In genomic region chr19:22222520-22222919, GRCm38 (mm10) we compare ENCODE assay signal across 26 mouse cellular contexts.
DNase-seq lines count a peak whose midpoint lies in the region; ATAC-seq and TF ChIP-seq lines count a peak whose summit lies in the region.
"Had no signal": no experiment of that assay in that cellular context is flagged by ENCODE, and none has a peak within 500 bp of the region (broad histone marks: within the 10 kb centered on the region; RNA-seq: fewer than 3 reads in every experiment).

No protein-coding gene starts in this region.

- no peaks in the 10 kb centered on the region for H3K27me3 ChIP-seq in forebrain, postnatal 0 days (ENCODE audit: insufficient read depth, low read length)
- no peaks in the 10 kb centered on the region for H3K27me3 ChIP-seq in forebrain, embryonic 15.5 days
- H3K27me3 ChIP-seq in hindbrain, embryonic 12.5 days: no peaks in the 10 kb centered on the region
- H3K27me3 ChIP-seq in midbrain, embryonic 13.5 days: no peaks in the 10 kb centered on the region
- H3K27me3 ChIP-seq: heart, embryonic 13.5 days; limb, embryonic 13.5 days; liver, embryonic 12.5 days; neural tube, embryonic 13.5 days had no signal

- peak; percentile 70 for ATAC-seq in forebrain, postnatal 0 days
- ATAC-seq in forebrain, embryonic 15.5 days (replicated peaks): no peak
- ATAC-seq in hindbrain, embryonic 12.5 days (ENCODE audit: low FRiP score): peak; percentile 83
- ATAC-seq in midbrain, embryonic 13.5 days: peak; percentile 58; the same call in 1 of the 2 replicates
- ATAC-seq: inflammation-experienced regulatory T-cells, adult 6 months; liver, embryonic 12.5 days had no signal

- peak; percentile 2 for DNase-seq in forebrain, postnatal 0 days
- peak; percentile 16 for DNase-seq in brain, adult 2 months (ENCODE audit: low read depth, low spot score)
- DNase-seq in lung, postnatal 25 days (ENCODE audit: low spot score): no peak
- DNase-seq in right cerebral cortex, postnatal 14 days: no peak
- no peak for DNase-seq in thymus, postnatal 4 days
- DNase-seq: adrenal gland, postnatal 25 days; cerebellum, adult 11-12 months; cerebellum, postnatal 10 days; gastrocnemius, postnatal 36 days; heart, adult 2 months; kidney, adult 18-20 months; kidney, postnatal 14 days; layer of hippocampus, postnatal 36 days; lung, adult 2 months; lung, postnatal 14 days; thymus, adult 2 months had no signal

- no peak for TF ChIP-seq CTCF in forebrain, postnatal 0 days (IDR thresholded peaks at IDR 0.05; ENCODE audit: low read depth)

- no peak overlapping the region for H3K4me3 ChIP-seq in forebrain, postnatal 0 days (ENCODE audit: low read depth, low read length)
- no peak overlapping the region for H3K4me3 ChIP-seq in forebrain, embryonic 15.5 days
- no peak overlapping the region for H3K4me3 ChIP-seq in hindbrain, embryonic 12.5 days
- H3K4me3 ChIP-seq in midbrain, embryonic 13.5 days (replicated peaks): no peak overlapping the region
- H3K4me3 ChIP-seq: embryonic facial prominence, embryonic 10.5 days; heart, adult 2 months; heart, embryonic 13.5 days; limb, embryonic 13.5 days; liver, embryonic 12.5 days; neural tube, embryonic 13.5 days had no signal

- no peaks in the 10 kb centered on the region for H3K4me1 ChIP-seq in forebrain, postnatal 0 days (ENCODE audit: insufficient read depth)
- no peaks in the 10 kb centered on the region for H3K4me1 ChIP-seq in forebrain, embryonic 15.5 days
- no peaks in the 10 kb centered on the region for H3K4me1 ChIP-seq in hindbrain, embryonic 12.5 days
- H3K4me1 ChIP-seq in midbrain, embryonic 13.5 days (replicated peaks): no peaks in the 10 kb centered on the region; the same call in 1 of the 2 replicates
- H3K4me1 ChIP-seq: embryonic facial prominence, embryonic 10.5 days; heart, embryonic 13.5 days; limb, embryonic 13.5 days; liver, embryonic 12.5 days; neural tube, embryonic 13.5 days had no signal

- H3K27ac ChIP-seq in forebrain, postnatal 0 days (ENCODE audit: low read depth, low read length): no peak overlapping the region
- no peak overlapping the region for H3K27ac ChIP-seq in forebrain, embryonic 15.5 days (replicated peaks)
- no peak overlapping the region for H3K27ac ChIP-seq in hindbrain, embryonic 12.5 days
- no peak overlapping the region for H3K27ac ChIP-seq in midbrain, embryonic 13.5 days
- H3K27ac ChIP-seq: embryonic facial prominence, embryonic 10.5 days; heart, adult 2 months; heart, embryonic 13.5 days; limb, embryonic 13.5 days; liver, embryonic 12.5 days; neural tube, embryonic 13.5 days; stomach, postnatal 0 days had no signal

- H3K9me3 ChIP-seq in forebrain, postnatal 0 days (ENCODE audit: low read length): no peaks in the 10 kb centered on the region
- no peaks in the 10 kb centered on the region for H3K9me3 ChIP-seq in forebrain, embryonic 15.5 days
- H3K9me3 ChIP-seq in hindbrain, embryonic 12.5 days (replicated peaks): no peaks in the 10 kb centered on the region
- no peaks in the 10 kb centered on the region for H3K9me3 ChIP-seq in midbrain, embryonic 13.5 days
- H3K9me3 ChIP-seq: embryonic facial prominence, embryonic 10.5 days; heart, embryonic 13.5 days; limb, embryonic 13.5 days; liver, embryonic 12.5 days; neural tube, embryonic 13.5 days had no signal

- no peak overlapping the region for H3K4me2 ChIP-seq in forebrain, postnatal 0 days (ENCODE audit: low read depth)
- no peak overlapping the region for H3K4me2 ChIP-seq in forebrain, embryonic 15.5 days (replicated peaks)
- H3K4me2 ChIP-seq in hindbrain, embryonic 12.5 days (replicated peaks): no peak overlapping the region
- no peak overlapping the region for H3K4me2 ChIP-seq in midbrain, embryonic 13.5 days (replicated peaks)
- H3K4me2 ChIP-seq: heart, embryonic 13.5 days; limb, embryonic 13.5 days; liver, embryonic 12.5 days; neural tube, embryonic 13.5 days had no signal

- H3K36me3 ChIP-seq in forebrain, postnatal 0 days (ENCODE audit: insufficient read depth): no peaks in the 10 kb centered on the region
- H3K36me3 ChIP-seq in forebrain, embryonic 15.5 days: no peaks in the 10 kb centered on the region
- H3K36me3 ChIP-seq in hindbrain, embryonic 12.5 days: no peaks in the 10 kb centered on the region
- H3K36me3 ChIP-seq in midbrain, embryonic 13.5 days: no peaks in the 10 kb centered on the region
- H3K36me3 ChIP-seq: embryonic facial prominence, embryonic 10.5 days; heart, embryonic 13.5 days; limb, embryonic 13.5 days; liver, embryonic 12.5 days; neural tube, embryonic 13.5 days had no signal

- H3K9ac ChIP-seq in forebrain, postnatal 0 days: no peak overlapping the region
- no peak overlapping the region for H3K9ac ChIP-seq in forebrain, embryonic 15.5 days (replicated peaks)
- no peak overlapping the region for H3K9ac ChIP-seq in hindbrain, embryonic 12.5 days
- H3K9ac ChIP-seq in midbrain, embryonic 13.5 days (replicated peaks): no peak overlapping the region
- H3K9ac ChIP-seq: heart, embryonic 13.5 days; limb, embryonic 13.5 days; liver, embryonic 12.5 days; neural tube, embryonic 13.5 days had no signal

- WGBS in forebrain, postnatal 0 days: 52% methylated on average over 2 of the region's 2 CpGs
- WGBS in forebrain, embryonic 15.5 days: 49% methylated on average over 2 of the region's 2 CpGs
- 51% methylated on average over 2 of the region's 2 CpGs for WGBS in hindbrain, embryonic 12.5 days
- 32% methylated on average over 2 of the region's 2 CpGs for WGBS in midbrain, embryonic 13.5 days

Comparison
In these comparisons a context has a peak if more than half of its experiments do, and no peak if none do; other contexts are left out.
1. DNase-seq: peak in forebrain, postnatal 0 days (single experiment) and brain, adult 2 months (single experiment); none in lung, postnatal 25 days (single experiment), right cerebral cortex, postnatal 14 days (single experiment) and thymus, postnatal 4 days (single experiment).